Mouse (Mus musculus) kidney, postnatal 0 days (tissue): ENCODE measurements around the gene Tmem100. TPM values are rescaled to one million over a fixed set of nuclear protein-coding genes. Genes with fewer than 3 reads are reported as not detected.

Source experiments
- ATAC-seq: fragments of 200-750 bp; cut with Nextera tagmentation; replicated peaks from 2 replicates; pipeline ENCODE4 v1.8.0; 2017; ENCODE audit warnings: low read depth, moderate number of reproducible peaks, moderate TSS enrichment, moderate library complexity; ENCODE audit not compliant: low FRiP score
- DNase-seq: peaks from one replicate; pipeline ENCODE4 v3.0.0-alpha.2; 2016; ENCODE audit warnings: low spot score
- H3K27ac ChIP-seq: fragments of 300-500 bp; sonication (generic); 2 replicates; pipeline ENCODE4 v1.5.1; 2014; ENCODE audit warnings: mild to moderate bottlenecking
- H3K27me3 ChIP-seq: fragments of 300-500 bp; sonication (generic); 2 replicates; pipeline ENCODE4 v1.6.1; 2014; ENCODE audit warnings: low read length, mixed read lengths; ENCODE audit not compliant: insufficient read depth
- H3K36me3 ChIP-seq: fragments of 300-500 bp; sonication (generic); 2 replicates; pipeline ENCODE4 v1.6.1; 2014; ENCODE audit warnings: low read length, mixed read lengths; ENCODE audit not compliant: insufficient read depth
- H3K4me1 ChIP-seq: fragments of 300-500 bp; sonication (generic); replicated peaks from 2 replicates; pipeline ENCODE4 v1.6.1; 2014; ENCODE audit warnings: antibody characterized with exemption, low read length, mixed read lengths; ENCODE audit not compliant: insufficient read depth
- H3K4me2 ChIP-seq: fragments of 300-500 bp; sonication (generic); 2 replicates; pipeline ENCODE4 v1.6.1; 2014; ENCODE audit warnings: mild to moderate bottlenecking, low read length, moderate library complexity, mixed read lengths
- H3K4me3 ChIP-seq: fragments of 300-500 bp; sonication (generic); replicated peaks from 2 replicates; pipeline ENCODE4 v1.5.1; 2014; ENCODE audit warnings: low read depth, low read length
- H3K9ac ChIP-seq: fragments of 300-500 bp; sonication (generic); 2 replicates; pipeline ENCODE4 v1.6.1; 2014; ENCODE audit warnings: low read depth, low read length
- H3K9me3 ChIP-seq: fragments of 300-500 bp; sonication (generic); replicated peaks from 2 replicates; pipeline ENCODE4 v1.6.1; 2016; ENCODE audit warnings: low read length, inconsistent platforms, mixed read lengths
- CTCF ChIP-seq: IDR thresholded peaks from 2 replicates; pipeline ENCODE4 v1.5.1; 2016; ENCODE audit warnings: antibody characterized with exemption, low read depth, mild to moderate bottlenecking, moderate library complexity
- WGBS: fragments of 180-500 bp; shearing (Covaris S2); extraction: QIAGEN DNeasy Blood & Tissue Kit; methylation state at CpG from one replicate; pipeline ENCODE4 v1.1.7; 2014; 5-methylcytosine and 5-hydroxymethylcytosine counted together
- polyA plus RNA-seq: library from polyadenylated mRNA; unstranded; fragments of >200 nt; fragmentation: Nextera tagmentation; extraction: Ambion mirVana; gene quantifications from 2 replicates; pipeline ENCODE4 v1.2.1, GENCODE M21; 2015

Gene Tmem100
- polyA plus RNA-seq, 1 experiment from 2014 or later, result 37.3 TPM

GRCm38 (mm10) chr11:90013657-90014056 lies 16.5 kb upstream of the Tmem100 start:
- Histone ChIP-seq H3K27me3 (no peaks in the 10 kb centered on the region), H3K9me3 (no peaks in the 10 kb centered on the region), H3K9ac (no peak overlapping the region), H3K36me3 (no peaks in the 10 kb centered on the region), H3K27ac (no peak overlapping the region), H3K4me2 (no peak overlapping the region), H3K4me3 (no peak overlapping the region), H3K4me1 (no peaks in the 10 kb centered on the region)
- ATAC-seq (no peak), DNase-seq (no peak)
- WGBS, result 76% methylated on average over 6 of the region's 6 CpGs
- TF ChIP-seq CTCF, result no peak

GRCm38 (mm10) chr11:90015281-90015680 lies 14.9 kb upstream of the Tmem100 start:
- ATAC-seq (no peak), DNase-seq (peak; percentile 28)
- no peaks in the 10 kb centered on the region for H3K36me3 ChIP-seq
- no peak for TF ChIP-seq CTCF
- no peak overlapping the region for H3K27ac ChIP-seq
- WGBS, result 43% methylated on average over 7 of the region's 7 CpGs
- no peak overlapping the region for H3K4me3 ChIP-seq
- H3K9ac ChIP-seq, result no peak overlapping the region
- no peaks in the 10 kb centered on the region for H3K9me3 ChIP-seq
- H3K4me1 ChIP-seq, result no peaks in the 10 kb centered on the region
- no peaks in the 10 kb centered on the region for H3K27me3 ChIP-seq
- H3K4me2 ChIP-seq, result no peak overlapping the region

GRCm38 (mm10) chr11:90019161-90019560 lies 11.0 kb upstream of the Tmem100 start:
- H3K4me1 ChIP-seq, result no peaks in the 10 kb centered on the region
- H3K27me3 ChIP-seq, result no peaks in the 10 kb centered on the region
- ATAC-seq (no peak), DNase-seq (peak; percentile 68)
- H3K4me3 ChIP-seq, result no peak overlapping the region
- H3K36me3 ChIP-seq, result no peaks in the 10 kb centered on the region
- no peaks in the 10 kb centered on the region for H3K9me3 ChIP-seq
- H3K9ac ChIP-seq, result no peak overlapping the region
- H3K4me2 ChIP-seq, result no peak overlapping the region
- peak; percentile 89 for TF ChIP-seq CTCF
- 13% methylated on average over 7 of the region's 7 CpGs for WGBS
- no peak overlapping the region for H3K27ac ChIP-seq

GRCm38 (mm10) chr11:90025891-90026801 lies 4.0 kb upstream of the Tmem100 start:
- DNase-seq, result peak; percentile 29
- H3K4me2 ChIP-seq, result peak overlapping the region; percentile 15; the same call in 1 of the 2 replicates
- no peak for ATAC-seq

GRCm38 (mm10) chr11:90026802-90027174 lies 3.4 kb upstream of the Tmem100 start:
- 39% methylated on average over 5 of the region's 5 CpGs for WGBS
- TF ChIP-seq CTCF, result no peak
- peaks cover 10% of the 10 kb centered on the region; the same call in 1 of the 2 replicates for H3K4me1 ChIP-seq
- H3K9ac ChIP-seq, result no peak overlapping the region
- DNase-seq, result peak; percentile 58
- H3K9me3 ChIP-seq, result no peaks in the 10 kb centered on the region
- no peak overlapping the region for H3K27ac ChIP-seq
- no peaks in the 10 kb centered on the region for H3K36me3 ChIP-seq
- no peaks in the 10 kb centered on the region for H3K27me3 ChIP-seq
- H3K4me3 ChIP-seq, result no peak overlapping the region
- H3K4me2 ChIP-seq, result no peak overlapping the region
- ATAC-seq, result no peak

More at GRCm38 (mm10) chr11:90025891-90026801, 4.0 kb upstream of the Tmem100 start:
- H3K27ac ChIP-seq, result no peak overlapping the region
- H3K9ac ChIP-seq, result no peak overlapping the region
- no peaks in the 10 kb centered on the region for H3K9me3 ChIP-seq
- no peak overlapping the region for H3K4me3 ChIP-seq
- H3K27me3 ChIP-seq, result no peaks in the 10 kb centered on the region
- H3K36me3 ChIP-seq, result no peaks in the 10 kb centered on the region
- peaks cover 10% of the 10 kb centered on the region; the same call in 1 of the 2 replicates for H3K4me1 ChIP-seq
- TF ChIP-seq CTCF, result no peak
- 27% methylated on average over 14 of the region's 14 CpGs for WGBS

GRCm38 (mm10) chr11:90027216-90027615 lies 2.9 kb upstream of the Tmem100 start:
- Histone ChIP-seq H3K4me2 (no peak overlapping the region), H3K9ac (no peak overlapping the region), H3K27me3 (no peaks in the 10 kb centered on the region), H3K36me3 (no peaks in the 10 kb centered on the region), H3K9me3 (no peaks in the 10 kb centered on the region), H3K27ac (no peak overlapping the region), H3K4me1 (peaks cover 10% of the 10 kb centered on the region; the same call in 1 of the 2 replicates), H3K4me3 (no peak overlapping the region)
- ATAC-seq (no peak), DNase-seq (no peak)
- WGBS, result 32% methylated on average over 7 of the region's 7 CpGs
- TF ChIP-seq CTCF, result no peak
